Comparison of ENCODE assay signal across 7 mouse cellular contexts in genomic region chr5:38158947-38159633, GRCm38 (mm10). TPM values are rescaled to one million over a fixed set of nuclear protein-coding genes. Genes with fewer than 3 reads are reported as not detected.
DNase-seq lines count a peak whose midpoint lies in the region; ATAC-seq and TF ChIP-seq lines count a peak whose summit lies in the region.

No protein-coding gene starts in this region.

- peaks cover 5% of the 10 kb centered on the region; the same call in 1 of the 2 replicates for H3K36me3 ChIP-seq in intestine, postnatal 0 days (ENCODE audit: control insufficient read depth, insufficient read depth)
- H3K36me3 ChIP-seq in limb, embryonic 14.5 days (ENCODE audit: control insufficient read depth, insufficient read depth, low read length), result peaks cover 35% of the 10 kb centered on the region
- H3K36me3 ChIP-seq in midbrain, postnatal 0 days (ENCODE audit: insufficient read depth, low read length), result peaks cover 24% of the 10 kb centered on the region

- peak overlapping the region; percentile 40 for H3K9ac ChIP-seq in intestine, postnatal 0 days (ENCODE audit: low read depth, low read length)
- H3K9ac ChIP-seq in limb, embryonic 14.5 days (ENCODE audit: low read depth, low read length, severe bottlenecking), result peak overlapping the region; percentile 76
- H3K9ac ChIP-seq in midbrain, postnatal 0 days (replicated peaks; ENCODE audit: low read length, poor library complexity, severe bottlenecking), result peak overlapping the region; percentile 99

- H3K9me3 ChIP-seq in intestine, postnatal 0 days (ENCODE audit: control insufficient read depth), result no peaks in the 10 kb centered on the region
- no peaks in the 10 kb centered on the region for H3K9me3 ChIP-seq in limb, embryonic 14.5 days (ENCODE audit: control insufficient read depth, low read length)
- H3K9me3 ChIP-seq in midbrain, postnatal 0 days (ENCODE audit: low read length), result no peaks in the 10 kb centered on the region

- H3K4me2 ChIP-seq in intestine, postnatal 0 days (replicated peaks; ENCODE audit: low read depth), result peak overlapping the region; percentile 81
- H3K4me2 ChIP-seq in limb, embryonic 14.5 days (replicated peaks; ENCODE audit: low read depth, low read length, severe bottlenecking), result peak overlapping the region; percentile 86
- H3K4me2 ChIP-seq in midbrain, postnatal 0 days (ENCODE audit: low read depth, low read length, poor library complexity, severe bottlenecking), result peak overlapping the region; percentile 85

- WGBS in intestine, postnatal 0 days, result under 1% methylated on average over 74 of the region's 79 CpGs
- under 1% methylated on average over 64 of the region's 79 CpGs for WGBS in limb, embryonic 14.5 days
- under 1% methylated on average over 78 of the region's 79 CpGs for WGBS in midbrain, postnatal 0 days

- DNase-seq in embryo, embryonic 11 days, result peak; percentile 85
- peak; percentile 77 for DNase-seq in limb, embryonic 14.5 days (ENCODE audit: low spot score)
- peak; percentile 93 for DNase-seq in midbrain, postnatal 0 days (ENCODE audit: low spot score)
- peak; percentile 9 to 21 for DNase-seq in thymus, adult 18-20 months

- H3K27me3 ChIP-seq in intestine, postnatal 0 days (replicated peaks; ENCODE audit: control insufficient read depth, insufficient read depth, low read length), result peaks cover 31% of the 10 kb centered on the region
- peaks cover 11% of the 10 kb centered on the region; the same call in 1 of the 2 replicates for H3K27me3 ChIP-seq in limb, embryonic 14.5 days (ENCODE audit: control insufficient read depth, insufficient read depth, low read length)
- H3K27me3 ChIP-seq in midbrain, postnatal 0 days (ENCODE audit: insufficient read depth, low read length), result no peaks in the 10 kb centered on the region

- ATAC-seq in granulocyte monocyte progenitor cell, adult 5-6 weeks (replicated peaks; ENCODE audit: poor library complexity, severe bottlenecking), result peak; percentile 59
- ATAC-seq in intestine, postnatal 0 days, result 0 out of 2 replicates have a peak, but pooled peaks have one; percentile 37
- peak; percentile 84 for ATAC-seq in limb, embryonic 14.5 days (ENCODE audit: low FRiP score, low read depth)
- ATAC-seq in midbrain, postnatal 0 days (ENCODE audit: low FRiP score), result peak; percentile 86

- H3K4me3 ChIP-seq in bone marrow macrophage, adult 2 months (ENCODE audit: insufficient read depth, low read length), result peak overlapping the region; percentile 5
- H3K4me3 ChIP-seq in intestine, postnatal 0 days (ENCODE audit: low read depth, low read length), result peak overlapping the region; percentile 61
- H3K4me3 ChIP-seq in limb, embryonic 14.5 days (replicated peaks; ENCODE audit: low read length), result peak overlapping the region; percentile 69
- H3K4me3 ChIP-seq in midbrain, postnatal 0 days (ENCODE audit: low read depth, low read length), result peak overlapping the region; percentile 70

- TF ChIP-seq POLR2A in bone marrow macrophage, adult 2 months (IDR thresholded peaks at IDR 0.05; ENCODE audit: borderline replicate concordance, low read depth, low read length), result no peak
- no peak for TF ChIP-seq POLR2A in limb, embryonic 14.5 days (IDR thresholded peaks at IDR 0.05; ENCODE audit: borderline replicate concordance, extremely low read depth, insufficient read depth, insufficient read length)

- H3K27ac ChIP-seq in bone marrow macrophage, adult 2 months (ENCODE audit: insufficient read depth, low read depth, low read length), result no peak overlapping the region
- no peak overlapping the region for H3K27ac ChIP-seq in intestine, postnatal 0 days (ENCODE audit: low read depth, low read length)
- no peak overlapping the region for H3K27ac ChIP-seq in limb, embryonic 14.5 days (replicated peaks; ENCODE audit: low read depth, low read length)
- H3K27ac ChIP-seq in midbrain, postnatal 0 days (ENCODE audit: low read depth, low read length), result peak overlapping the region; percentile 99

- no peak for TF ChIP-seq CTCF in bone marrow macrophage, adult 2 months (IDR thresholded peaks at IDR 0.05; ENCODE audit: low read depth, low read length)
- TF ChIP-seq CTCF in intestine, postnatal 0 days (IDR thresholded peaks at IDR 0.05; ENCODE audit: low read depth), result no peak
- no peak for TF ChIP-seq CTCF in midbrain, postnatal 0 days (IDR thresholded peaks at IDR 0.05)

- no peaks in the 10 kb centered on the region for H3K4me1 ChIP-seq in bone marrow macrophage, adult 2 months (ENCODE audit: control insufficient read depth, insufficient read depth, low read length)
- no peaks in the 10 kb centered on the region for H3K4me1 ChIP-seq in intestine, postnatal 0 days (replicated peaks; ENCODE audit: control insufficient read depth, insufficient read depth, low read length)
- peaks cover 5% of the 10 kb centered on the region for H3K4me1 ChIP-seq in limb, embryonic 14.5 days (ENCODE audit: control insufficient read depth, insufficient read depth, low read length)
- peaks cover 35% of the 10 kb centered on the region for H3K4me1 ChIP-seq in midbrain, postnatal 0 days (ENCODE audit: insufficient read depth, low read length)

RNA-seq across cellular contexts. Expression of gene Nsg1, which starts 0.6 kb away (rescaled TPM):
- not detected in 2 replicates for polyA plus RNA-seq in bone marrow macrophage, adult 2 months (2012; ENCODE audit: insufficient read depth, insufficient read length, missing spikeins)
- total RNA-seq in granulocyte monocyte progenitor cell, adult 5-6 weeks (2014; fragmentation: Nextera tagmentation), result not detected in 2 replicates
- total RNA-seq in granulocyte monocyte progenitor cell, adult 5-6 weeks (2017), result 0.98 TPM in 1 of 2 replicates, not detected in the other
- 25.0 and 28.7 TPM in 2 replicates for polyA plus RNA-seq in intestine, postnatal 0 days (2015; fragmentation: Nextera tagmentation; extraction: Ambion mirVana)
- polyA plus RNA-seq in limb, embryonic 14.5 days (2012; rRNA removed), result 107 and 151 TPM in 2 replicates
- polyA plus RNA-seq in limb, embryonic 14.5 days (2014; fragmentation: Nextera tagmentation; extraction: Ambion mirVana), result 33.8 and 34.7 TPM in 2 replicates
- 1,351 and 1,527 TPM in 2 replicates for total RNA-seq in midbrain, postnatal 0 days (2014; rRNA removed)
- 1,877 and 1,998 TPM in 2 replicates for polyA plus RNA-seq in midbrain, postnatal 0 days (2015; fragmentation: Nextera tagmentation; extraction: Ambion mirVana)

Comparison
In these comparisons a context has a peak if more than half of its experiments do, and no peak if none do; other contexts are left out.
1. H3K4me3 ChIP-seq: peak in every context shown above with its lines; median percentile 70 in midbrain, postnatal 0 days; 69 in limb, embryonic 14.5 days; 61 in intestine, postnatal 0 days; 5 in bone marrow macrophage, adult 2 months.
2. DNase-seq: peak in every context shown above with its lines; median percentile 93 in midbrain, postnatal 0 days; 85 in embryo, embryonic 11 days; 77 in limb, embryonic 14.5 days; 15 in thymus, adult 18-20 months.
3. H3K9ac ChIP-seq: peak in every context shown above with its lines; median percentile 99 in midbrain, postnatal 0 days; 76 in limb, embryonic 14.5 days; 40 in intestine, postnatal 0 days.
4. RNA of gene Nsg1, which starts 0.6 kb away (polyA plus RNA-seq): 1,877 to 1,998 TPM in midbrain, postnatal 0 days, 33.8 to 151 TPM in limb, embryonic 14.5 days and 25.0 to 28.7 TPM in intestine, postnatal 0 days; not detected in bone marrow macrophage, adult 2 months; every median in the first group is over 10 times any median in the second.
5. Peak in every context shown above with its lines, with median percentiles within 50 percentile points of each other: ATAC-seq and H3K4me2 ChIP-seq.